Mouse (Mus musculus) telencephalon, adult 2 months (tissue): ENCODE data around the gene Akr1b7.
"Not testable (repeated sequence)": the region's sequence is repeated elsewhere in the genome, so short reads cannot be mapped to it uniquely, and the experiment has no call there.

Experiments used
- DNase-seq: peaks from one replicate; pipeline ENCODE4 v3.0.0-alpha.2; 2011; ENCODE audit warnings: low read depth, low spot score

Akr1b7 gene

DNA sequence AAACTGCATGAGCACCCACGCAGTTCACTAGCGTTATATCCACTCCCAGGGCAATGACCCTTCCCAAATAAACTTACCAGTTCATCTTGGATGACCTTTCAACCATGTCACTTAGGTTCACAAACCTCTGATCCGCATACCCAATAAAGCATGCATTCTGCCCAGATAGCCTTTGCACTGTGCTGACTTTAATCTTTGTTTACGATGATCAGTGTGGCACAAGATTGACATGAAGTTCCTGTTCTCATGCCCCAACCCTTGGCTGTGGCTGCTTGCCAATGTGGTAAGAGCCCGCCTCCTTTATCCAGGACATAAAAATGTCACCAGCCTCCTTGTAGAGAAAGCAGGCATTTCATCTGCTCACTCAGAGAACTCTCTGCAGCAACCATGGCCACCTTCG, at the start of gene Akr1b7:
TSS of gene Akr1b7 (plus strand) at position 312 of the 400 bp plus-strand sequence.
- no peak for DNase-seq

DNA sequence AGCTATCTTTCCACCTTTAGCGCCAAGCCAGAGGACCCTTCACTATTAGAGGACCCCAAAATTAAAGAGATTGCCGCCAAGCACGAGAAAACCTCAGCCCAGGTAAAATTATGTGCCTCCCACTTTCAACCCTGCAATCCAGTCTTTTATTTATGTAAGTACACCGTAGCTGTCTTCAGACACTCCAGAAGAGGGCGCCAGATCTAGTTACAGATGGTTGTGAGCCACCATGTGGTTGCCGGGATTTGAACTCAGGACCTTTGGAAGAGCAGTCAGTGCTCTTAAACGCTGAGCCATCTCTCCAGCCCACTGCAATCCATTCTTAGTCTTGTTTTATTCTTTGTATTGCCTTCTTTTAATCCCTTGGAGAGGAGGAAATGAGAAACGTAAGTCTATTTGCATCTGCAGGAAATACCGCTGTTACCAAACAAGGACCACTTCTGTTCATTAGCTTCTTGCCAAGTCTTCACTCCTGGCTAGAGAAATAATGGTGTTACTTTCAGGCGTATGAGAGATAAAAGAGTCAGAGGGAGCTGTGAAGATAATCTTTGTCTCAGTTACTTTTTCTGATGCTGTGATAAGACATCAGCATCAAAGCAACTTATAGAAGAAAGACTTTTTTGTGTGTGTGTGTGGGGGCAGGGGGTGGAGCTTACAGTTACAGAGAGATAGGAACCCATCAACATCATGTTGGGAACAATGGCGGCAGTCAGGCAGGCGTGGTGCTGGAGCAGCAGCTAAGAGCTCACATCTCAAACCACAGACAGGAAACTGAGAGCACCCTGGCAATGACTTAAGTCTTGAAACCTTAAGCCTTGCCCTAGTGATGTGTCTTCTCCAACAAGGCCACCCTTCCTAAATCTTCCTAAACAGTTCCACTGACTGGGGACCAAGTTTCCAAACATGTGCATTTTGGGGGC, 47.7 kb upstream of the Akr1b7 start:
- DNase-seq, result no peak

DNA sequence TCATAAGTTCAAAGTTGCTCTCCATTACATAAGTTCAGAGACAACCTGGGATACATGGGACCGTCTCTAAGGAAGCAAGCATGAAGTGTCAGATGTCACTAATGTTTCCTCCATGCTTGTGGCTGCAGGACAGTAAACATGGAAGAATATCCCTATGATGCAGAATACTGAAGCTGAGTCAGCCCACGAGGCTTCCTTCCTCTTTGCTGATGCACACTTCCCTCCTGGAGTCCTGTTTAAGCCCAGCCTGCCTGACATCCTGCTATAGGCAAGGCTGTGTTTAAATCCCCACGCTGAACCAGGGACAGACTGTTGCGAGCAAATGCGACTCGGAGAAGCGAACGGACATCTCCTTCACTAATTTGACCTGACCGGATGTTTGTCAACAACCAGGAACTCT, 44.1 kb upstream of the Akr1b7 start:
- DNase-seq, result no peak

DNA sequence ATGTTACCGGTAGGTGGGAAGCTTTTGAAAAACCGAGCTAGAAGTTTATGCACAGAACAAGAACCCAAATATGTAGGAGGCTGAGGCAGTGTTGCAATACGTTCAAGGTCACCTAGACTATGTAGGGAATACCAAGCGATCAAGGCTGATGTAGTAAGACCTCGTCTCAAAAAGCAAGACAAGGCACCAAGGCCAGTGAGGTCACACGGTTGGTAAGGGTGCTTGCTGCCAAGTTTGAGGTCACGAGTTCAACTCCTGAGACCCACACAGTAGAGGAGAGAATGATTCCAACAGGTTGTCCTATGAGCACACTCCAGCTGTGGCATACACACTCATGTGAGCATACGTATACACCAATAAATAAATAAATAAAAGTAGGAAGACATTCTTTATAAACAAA, 42.1 kb upstream of the Akr1b7 start:
- no peak for DNase-seq

DNA sequence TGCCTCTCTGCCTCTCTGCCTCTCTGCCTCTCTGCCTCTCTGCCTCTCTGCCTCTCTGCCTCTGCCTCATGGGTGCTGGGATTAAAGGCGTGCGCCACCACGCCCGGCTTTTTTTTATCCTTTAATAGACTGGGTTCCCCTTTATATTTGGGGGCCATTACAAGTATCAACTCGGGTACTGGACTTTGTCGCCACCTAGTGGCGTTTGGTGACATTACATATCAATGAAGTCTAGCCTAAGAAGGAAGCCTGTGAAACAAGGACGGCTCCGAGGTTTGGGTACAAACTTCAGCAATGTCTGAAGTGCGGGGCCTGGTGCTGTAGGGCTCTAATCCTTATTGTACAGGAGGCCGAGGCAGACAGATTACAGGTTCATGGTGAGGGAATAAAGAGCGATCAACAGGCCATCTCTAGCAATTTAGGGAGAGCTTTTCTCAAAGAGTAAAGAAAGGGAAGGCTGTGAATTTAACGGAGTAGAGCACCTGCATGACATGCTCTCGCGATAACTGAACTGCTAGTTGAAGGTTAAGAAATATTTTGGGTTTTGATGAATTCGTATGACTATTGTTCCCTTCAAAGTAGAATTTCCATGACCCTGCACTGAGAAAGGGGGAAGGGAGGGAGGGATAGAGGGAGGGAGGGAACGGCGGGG, 40.3 kb upstream of the Akr1b7 start:
- DNase-seq, result peak; percentile 40

DNA sequence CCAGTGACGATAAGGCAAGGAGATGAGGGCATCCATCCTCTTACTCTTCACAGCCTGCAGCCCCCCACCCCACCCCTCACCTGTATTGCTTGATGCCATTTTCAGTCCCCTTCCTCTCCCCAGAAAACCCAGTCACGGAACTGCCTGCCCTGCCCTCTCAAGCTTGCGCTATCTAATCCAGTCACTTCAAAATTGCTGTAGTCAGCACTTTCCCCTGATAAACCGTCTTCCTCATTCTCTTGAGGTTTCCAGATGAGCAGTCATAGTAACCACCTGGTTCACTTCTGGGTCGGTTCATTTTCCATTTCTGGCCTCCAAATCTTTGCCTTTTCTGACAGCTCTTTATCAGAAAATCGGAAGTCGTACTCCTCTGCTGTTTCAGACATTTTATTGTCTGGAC, 38.3 kb upstream of the Akr1b7 start:
- DNase-seq, result no peak

DNA sequence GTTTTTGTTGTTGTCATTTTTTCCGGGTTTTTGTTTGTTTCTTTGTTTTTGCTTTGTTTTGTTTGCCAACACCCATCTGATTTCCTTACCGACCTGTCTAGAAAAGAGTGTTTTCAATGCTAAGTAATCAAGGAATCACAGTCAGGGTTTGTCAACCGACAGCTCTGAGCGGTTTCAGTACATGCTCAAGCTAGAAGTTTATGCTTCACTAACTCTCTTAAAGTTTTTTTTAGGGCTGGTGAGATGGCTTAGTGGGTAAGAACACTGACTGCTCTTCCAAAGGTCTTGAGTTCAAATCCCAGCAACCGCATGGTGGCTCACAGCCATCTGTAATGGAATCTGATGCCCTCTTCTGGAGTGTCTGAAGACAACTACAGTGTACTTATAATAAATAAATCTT, 36.2 kb upstream of the Akr1b7 start:
- not testable (repeated sequence) for DNase-seq

DNA sequence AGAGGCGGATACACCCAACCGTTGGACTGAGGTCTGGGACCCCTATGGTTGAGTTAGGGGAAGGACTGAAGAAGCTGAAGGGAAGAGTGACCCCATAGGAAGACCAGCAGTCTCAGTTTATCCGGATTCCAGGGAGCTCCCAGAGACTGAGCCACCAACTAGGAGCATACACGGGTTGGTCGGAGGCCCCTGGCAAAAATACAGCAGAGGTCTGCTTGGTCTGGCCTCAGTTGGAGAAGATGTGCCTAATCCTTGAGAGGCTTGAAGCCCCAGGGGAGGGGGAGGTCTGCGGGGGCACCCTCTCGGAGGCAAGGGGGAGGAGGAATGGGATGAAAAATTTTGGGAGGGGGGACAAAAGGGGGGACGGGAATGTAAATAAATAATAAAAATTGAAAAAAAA, 28.7 kb upstream of the Akr1b7 start:
- no peak for DNase-seq

DNA sequence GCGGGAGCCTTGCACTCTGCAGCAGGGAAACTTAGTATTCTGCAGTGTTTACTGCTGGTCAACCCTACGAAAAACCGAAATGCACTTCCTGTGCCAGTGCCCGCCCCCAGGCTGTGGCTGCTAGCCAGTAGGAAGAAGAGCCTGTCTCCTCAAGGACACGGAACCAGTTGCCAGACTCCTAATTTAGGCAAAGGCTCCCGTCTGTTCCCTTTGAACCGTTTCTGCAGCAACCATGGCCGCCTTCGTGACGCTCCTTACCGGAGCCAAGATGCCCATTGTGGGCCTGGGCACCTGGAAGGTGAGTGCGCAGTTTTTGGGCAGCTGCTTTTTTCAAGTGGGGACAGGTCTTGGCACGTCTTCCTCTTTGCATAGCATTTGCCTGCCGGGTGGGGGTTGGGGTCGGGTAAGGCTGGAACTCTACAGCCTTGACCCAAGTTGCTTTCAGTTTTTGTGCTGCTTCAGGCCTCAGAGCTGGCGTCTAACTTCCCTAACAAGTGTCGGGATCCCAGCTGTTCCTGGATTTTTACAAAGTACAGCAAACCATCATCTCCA, 27.9 kb upstream of the Akr1b7 start, which contains the start of gene Akr1b10:
TSS of gene Akr1b10 (plus strand) at position 109 of the 552 bp plus-strand sequence.
- peak; percentile 67 for DNase-seq

DNA sequence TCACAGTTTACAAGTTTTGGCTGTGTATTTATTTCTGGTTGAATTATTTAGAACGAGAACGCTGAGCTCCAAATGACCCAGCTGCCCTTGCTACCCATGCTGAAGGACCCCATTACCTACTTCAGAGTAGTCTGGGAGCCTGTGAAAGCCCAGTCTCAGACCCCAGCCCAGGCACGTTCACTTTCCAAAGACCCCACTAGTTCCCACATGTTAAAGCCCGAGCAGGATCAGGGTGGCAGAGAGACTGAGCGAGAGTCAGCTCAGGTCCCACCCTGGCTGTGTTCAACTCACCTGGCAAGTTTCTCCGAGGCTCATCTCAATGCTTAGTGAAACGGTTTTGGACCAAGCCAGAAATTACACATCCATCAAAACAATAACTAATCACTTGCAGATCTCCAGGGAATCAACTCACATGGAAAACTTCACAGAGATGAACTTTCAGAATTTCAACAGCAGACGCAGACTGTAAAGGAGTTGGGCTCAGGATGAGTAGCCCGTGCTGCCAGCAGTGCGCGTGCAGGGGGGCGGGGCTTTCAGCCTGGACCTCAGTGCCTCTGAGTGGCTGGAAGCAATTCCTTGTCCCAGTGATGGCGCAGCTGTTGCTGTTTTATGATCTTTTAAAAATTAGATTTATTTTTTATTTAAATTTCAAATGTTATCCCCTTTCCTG, 27.3 kb upstream of the Akr1b7 start:
- DNase-seq, result no peak

DNA sequence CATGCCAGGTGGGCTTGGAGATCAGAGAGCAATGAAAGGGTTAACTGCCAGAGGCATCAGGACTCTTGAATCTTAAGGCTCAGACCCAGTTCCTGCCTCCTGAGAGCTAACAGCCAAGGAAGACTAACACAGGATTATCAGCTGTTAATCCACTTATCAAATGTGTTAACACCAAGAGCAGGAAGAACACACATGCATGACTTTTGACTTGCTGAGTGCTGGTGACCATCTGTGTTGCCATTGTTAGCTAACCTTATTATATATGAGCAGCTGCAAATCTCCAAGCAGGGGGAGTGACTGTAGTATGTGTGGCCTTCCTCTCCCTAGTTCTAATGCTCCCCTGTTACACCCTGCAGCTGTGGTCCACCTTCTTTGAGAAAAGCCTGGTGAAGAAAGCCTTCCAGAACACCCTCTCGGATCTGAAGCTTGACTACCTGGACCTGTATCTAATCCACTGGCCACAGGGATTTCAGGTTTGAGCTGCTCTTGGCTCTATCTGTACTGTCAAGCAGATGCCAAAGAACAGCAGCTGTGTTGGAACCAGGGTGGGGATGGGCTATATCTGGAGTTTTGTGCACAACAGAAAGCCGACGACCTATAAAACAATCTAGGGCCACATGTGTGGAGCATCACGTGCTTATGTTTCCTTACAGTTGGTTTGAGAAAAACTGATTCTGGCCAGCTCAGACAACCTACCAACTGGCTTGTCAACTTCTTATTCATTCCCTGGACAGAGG, 23.5 kb upstream of the Akr1b7 start:
- DNase-seq, result no peak

DNA sequence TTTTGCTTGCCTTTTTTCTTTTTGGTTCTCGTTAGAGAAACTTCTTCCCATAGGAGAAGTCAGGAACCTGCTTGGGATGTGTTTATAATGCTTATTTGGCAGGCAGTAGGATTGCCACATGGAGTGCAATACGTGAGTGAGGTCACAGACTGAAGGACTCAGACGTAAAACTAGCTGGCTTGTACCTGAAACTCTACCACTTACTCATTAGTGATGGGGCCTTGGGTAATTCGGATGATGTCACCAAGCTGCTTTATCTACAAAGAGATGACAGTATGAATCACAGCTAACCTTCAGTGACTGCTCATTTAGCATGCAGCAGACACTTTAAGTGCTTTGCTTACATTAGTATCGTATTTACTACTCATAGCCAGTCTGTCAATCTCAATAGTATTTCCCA, 16.2 kb upstream of the Akr1b7 start:
- DNase-seq, result no peak

DNA sequence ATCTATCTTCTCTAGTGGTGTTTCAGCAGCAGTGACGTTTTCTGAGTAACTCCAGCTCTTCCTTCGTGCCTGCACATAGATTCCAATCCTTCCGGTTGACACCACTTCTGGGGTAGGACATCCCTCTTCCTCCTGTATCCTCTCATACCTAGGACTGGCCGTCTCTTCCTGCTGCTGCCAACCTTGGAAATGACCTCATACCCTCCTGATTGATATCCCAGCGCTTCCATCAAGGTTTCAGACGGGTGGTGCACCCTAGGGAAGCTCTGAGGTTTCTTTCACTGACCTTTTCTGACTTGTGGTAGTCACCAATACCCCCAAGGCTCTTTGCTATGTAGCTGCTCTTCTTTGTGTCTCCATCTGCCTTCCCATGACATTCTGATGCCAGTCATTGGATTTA, 13.7 kb upstream of the Akr1b7 start:
- DNase-seq, result no peak

DNA sequence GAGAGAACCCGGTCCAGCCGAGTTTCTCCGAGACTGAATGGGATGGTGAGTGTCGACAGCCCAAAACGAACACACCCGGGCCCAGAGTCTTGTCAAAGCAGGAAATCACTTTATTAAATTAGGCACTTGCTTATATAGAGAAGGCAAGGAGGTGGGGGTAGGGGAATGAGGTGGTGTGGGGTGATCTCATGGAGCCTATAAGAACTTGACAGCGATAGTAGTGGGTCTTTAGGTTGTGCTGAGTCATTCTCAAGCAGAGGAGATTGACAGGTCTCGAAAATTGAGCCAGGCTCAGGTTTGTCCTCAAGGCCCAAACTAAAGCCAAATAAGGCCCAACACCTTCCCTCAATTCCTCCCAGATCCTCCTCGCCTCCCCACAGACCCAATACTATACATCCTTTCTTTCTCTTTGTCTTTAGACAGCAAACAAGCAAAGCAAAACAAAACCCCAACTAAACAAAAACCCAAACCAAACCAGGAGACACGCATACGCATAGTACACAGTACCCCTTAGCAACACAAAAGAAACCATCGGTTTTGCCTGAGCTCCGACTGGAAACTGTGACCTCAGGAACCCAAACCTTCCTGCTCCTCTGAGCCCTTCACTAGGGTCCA, 12.4 kb upstream of the Akr1b7 start:
- no peak for DNase-seq

DNA sequence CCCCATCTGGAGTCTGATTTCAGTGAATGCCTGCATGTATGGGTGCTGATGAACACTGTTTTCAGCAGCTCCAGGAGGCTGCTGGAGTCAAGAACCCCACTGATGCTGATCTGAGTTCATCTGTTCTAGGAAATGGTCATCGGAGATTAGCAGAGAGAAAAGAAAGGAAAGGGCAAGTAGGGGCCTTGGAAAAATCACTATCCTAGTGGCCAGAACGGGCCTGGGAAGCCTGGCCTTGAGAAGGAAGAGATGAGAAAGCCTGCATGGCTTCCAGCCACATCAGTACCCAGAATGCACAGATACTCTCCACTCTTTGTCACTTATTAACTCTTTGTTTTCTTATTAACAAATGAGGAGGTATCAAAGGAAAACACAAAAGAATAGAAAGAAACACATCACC, 11.4 kb upstream of the Akr1b7 start:
- no peak for DNase-seq

DNA sequence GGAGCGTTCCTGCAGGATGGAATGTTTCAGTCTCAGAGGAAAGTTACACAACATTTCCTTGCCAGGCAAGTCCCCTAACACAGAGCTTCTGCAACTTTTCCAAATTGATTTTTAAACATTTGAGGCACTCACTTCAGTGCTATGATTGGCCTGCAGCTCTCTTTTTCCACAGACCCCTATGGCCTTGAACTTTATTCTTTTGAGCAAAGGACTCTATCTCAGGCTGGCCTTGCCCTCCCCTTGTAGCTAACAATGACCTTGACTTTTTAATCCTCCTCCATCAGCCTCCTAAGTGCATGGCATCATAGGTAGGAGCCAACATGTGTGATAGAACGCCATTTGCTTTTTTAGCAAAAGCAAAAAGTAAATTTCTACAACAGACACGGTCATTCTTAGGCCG, 5.4 kb upstream of the Akr1b7 start:
- no peak for DNase-seq

DNA sequence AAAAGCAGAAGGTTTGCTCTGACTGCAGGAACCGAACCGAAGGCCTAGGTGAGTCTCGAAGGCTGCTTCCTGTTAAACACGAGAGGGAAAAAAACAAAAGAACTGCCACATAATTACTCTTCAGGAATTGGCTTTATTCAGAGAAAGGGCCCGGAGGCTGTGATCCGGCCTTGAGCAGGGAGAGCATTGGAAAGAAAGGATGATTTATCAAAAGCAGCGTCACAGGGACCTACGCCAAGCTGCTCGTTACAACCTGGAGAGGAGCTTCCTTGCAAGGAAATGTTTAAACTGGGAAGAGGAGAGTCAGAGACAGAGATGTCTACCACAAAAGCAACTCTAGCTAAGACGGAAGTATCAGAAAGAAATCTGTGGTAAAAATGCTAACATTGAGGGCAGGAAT, 4.7 kb upstream of the Akr1b7 start:
- no peak for DNase-seq

DNA sequence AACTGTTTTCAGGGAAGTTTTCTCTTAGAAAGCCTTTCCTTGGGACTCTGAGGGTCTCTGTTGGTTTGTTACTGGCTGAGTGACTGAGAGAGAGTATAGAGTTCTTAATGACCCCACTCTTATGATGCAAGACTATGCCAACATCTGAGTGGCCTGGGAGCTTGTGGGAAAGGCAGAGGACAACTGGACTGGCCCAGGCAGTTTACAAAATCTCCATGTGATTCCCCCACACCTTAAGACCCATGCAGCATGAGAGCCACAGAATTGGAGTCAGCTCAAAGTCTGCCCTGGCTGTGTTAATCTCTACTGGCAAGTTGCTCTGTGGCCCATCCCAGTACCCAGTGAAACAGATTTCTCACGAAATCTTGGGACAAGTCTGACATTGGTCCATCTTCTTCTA, 554 bp downstream of the Akr1b7 start:
- no peak for DNase-seq

DNA sequence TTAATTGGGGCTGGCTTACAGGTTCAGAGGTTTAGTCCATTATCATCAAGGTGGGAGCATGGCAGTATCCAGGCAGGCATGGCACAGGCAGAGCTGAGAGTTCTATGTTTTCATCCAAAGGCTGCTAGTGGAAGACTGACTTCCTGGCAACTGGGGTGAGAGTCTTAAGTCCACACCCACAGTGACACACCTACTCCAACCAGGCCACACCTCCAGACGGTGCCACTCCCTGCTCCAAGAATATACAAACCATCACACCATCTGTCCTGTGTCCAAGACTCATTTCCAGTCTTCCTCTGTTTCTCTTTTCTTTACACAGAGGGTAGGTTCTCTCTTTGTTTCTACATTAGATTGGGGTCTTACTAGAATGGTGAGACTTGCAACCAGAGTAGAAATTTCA, 1.3 kb downstream of the Akr1b7 start:
- DNase-seq, result not testable (repeated sequence)

DNA sequence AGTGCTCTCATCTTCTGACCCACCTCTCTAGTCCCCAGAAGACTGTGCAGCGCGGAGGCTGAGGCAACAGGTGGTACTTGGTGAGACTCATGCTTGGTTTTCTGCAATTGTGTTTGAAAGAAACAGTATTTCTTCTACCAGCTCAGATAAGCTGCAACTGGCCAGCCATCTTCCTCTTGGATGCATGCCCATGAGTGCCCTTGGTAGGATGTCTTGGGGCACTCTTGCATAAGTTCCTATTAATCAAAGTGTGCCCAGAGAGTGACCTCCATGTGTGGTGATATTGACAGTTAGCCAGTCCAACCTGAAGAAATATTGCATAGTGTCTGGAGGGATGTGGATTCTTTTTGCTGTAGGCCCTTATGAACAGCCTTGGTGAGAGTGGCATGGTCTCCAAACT, 4.4 kb downstream of the Akr1b7 start:
- DNase-seq, result no peak

DNA sequence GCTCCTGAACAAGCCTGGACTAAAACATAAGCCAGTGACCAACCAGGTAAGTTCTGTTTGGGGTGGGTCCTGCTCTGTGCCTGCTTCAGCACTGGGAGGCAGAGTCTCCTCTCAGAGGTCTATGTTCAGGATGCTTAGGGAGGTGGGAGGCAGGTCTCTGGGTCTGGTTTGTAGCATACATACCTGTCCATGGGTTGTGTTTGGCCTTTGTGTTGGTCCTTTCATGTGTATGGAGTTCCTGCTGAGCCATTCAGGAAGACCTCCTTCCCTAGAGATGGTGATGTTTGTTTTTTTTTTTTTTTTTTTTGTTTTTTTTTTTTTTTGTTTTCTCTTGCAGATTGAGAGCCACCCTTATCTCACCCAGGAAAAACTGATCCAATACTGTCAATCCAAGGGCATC, 6.9 kb downstream of the Akr1b7 start:
- DNase-seq, result no peak
